Mouse (Mus musculus) spleen, postnatal 10 days (tissue): Measurements from ENCODE around the gene Cachd1.
A peak's percentile ranks its signal among the peaks of the same experiment; 100 is the strongest.

Source experiments
- DNase-seq, 2 experiments: peaks; one replicate each; pipeline ENCODE4 v3.0.0; 2021 to 2022; ENCODE audit warnings: low spot score in 2 of 2

Gene Cachd1

DNA sequence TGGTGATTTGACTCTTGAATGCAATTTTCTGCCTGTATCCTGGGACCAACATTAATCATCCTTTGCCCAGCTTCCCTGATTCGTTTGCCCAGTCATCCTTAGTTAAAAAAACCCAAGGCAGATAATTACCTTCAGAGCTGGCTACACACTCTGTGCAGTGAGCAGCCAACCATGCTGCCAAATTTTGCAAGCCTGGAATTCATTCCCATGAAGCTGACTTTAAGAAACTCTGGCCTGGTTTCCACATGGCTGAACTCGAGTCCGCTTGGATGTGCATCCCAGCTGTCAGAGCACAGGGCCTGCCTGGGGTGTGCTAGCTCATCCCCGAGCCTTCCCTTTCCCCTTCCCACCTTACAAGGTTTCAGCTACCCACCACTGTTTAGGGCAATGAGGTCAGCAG, 214.5 kb downstream of the Cachd1 start:
- DNase-seq: no peak

DNA sequence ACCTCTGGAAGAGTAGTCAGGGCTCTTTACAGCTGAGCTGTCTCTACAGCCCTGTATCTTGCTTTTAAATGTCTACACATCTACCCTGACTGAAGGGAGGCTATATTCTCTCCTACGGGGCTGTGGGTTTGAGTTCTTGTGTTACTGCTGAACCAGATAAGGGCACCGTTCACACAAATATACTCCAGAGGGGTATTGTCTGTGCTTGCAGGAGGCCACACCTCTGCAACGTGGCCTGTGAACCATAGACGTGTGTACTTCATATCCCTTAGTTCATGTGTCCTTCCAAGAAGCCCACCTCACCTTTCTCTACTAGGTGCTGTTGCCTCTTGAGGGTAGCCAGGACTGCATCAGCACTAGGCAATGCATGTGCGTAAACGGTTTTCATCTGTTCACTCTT, 215.6 kb downstream of the Cachd1 start:
- DNase-seq: no peak

DNA sequence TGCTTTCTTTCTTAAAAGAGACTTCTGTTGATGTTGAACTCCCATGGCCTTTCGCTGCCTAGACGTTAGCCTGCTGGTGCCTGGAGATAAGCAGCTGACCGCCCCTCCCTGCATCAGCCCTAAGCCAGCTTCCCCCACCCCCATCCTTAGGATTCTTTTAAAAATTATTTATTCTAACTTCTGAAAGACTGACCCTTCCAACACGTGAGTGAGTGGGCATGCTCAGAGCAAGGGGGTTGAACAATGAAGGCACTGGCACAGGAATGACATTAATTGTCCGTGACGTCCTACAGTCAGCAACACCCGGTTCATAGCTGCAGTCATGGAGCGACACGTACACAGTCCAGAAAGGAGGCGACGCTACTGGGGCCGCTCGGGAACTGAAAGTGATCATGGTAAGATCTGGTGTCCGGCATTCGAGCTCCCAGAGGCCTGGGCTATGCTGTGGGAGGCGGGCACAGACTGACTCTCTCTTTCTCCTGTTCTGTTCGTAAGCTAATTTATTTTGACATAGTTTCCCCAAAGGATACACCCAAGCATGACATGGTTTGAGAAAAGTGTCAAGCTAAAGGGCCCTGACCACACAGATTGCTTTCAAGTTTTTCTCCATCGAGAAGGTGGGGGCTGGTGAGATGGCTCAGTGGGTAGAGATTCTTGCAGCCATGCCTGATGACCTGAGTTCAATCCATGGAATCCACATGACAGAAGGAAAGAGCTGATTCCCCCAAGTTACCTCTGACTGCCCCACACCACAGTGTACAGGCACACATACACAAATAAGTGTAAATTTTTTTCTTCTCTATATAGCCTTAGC, 218.2 kb downstream of the Cachd1 start:
- DNase-seq: peak; percentile 47 to 66

DNA sequence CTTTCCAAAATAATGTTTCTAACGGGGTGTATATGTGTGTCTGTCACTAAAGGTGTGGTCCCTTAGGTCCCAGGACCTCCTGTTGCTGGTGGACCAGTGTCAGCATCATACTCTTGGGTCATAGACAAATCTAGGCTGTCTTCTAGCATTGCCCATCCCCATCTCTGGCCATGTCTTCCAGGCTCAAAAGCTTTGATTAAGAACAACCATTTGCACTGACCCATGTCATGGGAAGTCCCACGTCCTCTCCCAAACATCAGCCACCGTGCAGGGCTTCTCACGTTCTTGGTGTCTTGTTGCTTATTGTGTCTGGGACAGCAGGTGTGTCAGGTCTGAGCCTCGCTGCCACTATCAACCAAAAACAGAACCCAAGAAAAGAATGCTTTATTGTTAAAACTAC, 219.1 kb downstream of the Cachd1 start:
- DNase-seq: no peak

DNA sequence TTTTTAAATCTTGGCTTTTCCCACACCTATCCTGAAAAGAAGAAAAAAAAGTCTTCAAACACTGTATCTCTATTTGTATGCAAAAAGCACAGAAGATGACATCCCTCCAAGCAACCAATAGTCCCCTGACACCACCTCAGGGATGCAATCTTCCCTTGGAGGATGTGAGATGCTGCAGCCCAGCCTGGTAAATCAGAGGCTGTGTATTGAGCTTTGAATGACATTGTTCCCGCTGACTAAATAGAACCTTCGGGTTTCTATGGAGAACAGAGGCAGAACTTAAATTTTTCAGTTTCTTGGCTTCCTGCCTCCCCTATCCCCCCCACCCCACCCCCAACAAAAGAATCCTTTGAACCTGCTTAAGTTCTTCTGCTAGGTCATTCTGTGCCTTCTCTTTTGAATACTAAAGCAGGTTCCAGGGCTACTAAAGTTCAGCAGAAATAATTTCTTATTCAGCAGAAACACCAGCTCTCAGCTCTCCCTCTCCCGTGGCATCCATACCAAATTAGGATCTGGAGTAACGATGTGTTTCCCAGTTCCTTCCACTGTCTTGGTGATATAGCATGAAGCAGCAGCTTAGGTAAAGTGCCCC, 219.7 kb downstream of the Cachd1 start:
- no peak for DNase-seq

DNA sequence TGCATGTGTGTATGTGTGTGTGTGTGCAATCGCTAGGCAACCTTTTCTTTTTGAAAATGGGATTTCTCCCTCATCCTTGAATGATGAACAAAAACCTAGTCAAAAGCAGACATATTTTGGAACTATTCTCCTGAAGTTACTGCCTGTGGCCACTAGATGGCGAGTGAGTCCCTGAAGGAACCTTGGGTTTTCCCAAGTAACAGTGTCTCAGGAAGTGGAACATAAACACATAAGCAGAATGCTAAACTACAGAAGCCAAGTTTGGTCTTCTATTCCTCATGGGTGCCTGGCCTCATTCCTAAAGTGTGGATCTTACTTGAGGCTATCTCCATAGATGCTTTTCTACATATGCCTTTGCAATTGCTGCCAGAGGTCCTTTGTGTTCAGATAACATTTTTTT, 221.7 kb downstream of the Cachd1 start:
- peak in 1 of 2 experiments; percentile 57 for DNase-seq

DNA sequence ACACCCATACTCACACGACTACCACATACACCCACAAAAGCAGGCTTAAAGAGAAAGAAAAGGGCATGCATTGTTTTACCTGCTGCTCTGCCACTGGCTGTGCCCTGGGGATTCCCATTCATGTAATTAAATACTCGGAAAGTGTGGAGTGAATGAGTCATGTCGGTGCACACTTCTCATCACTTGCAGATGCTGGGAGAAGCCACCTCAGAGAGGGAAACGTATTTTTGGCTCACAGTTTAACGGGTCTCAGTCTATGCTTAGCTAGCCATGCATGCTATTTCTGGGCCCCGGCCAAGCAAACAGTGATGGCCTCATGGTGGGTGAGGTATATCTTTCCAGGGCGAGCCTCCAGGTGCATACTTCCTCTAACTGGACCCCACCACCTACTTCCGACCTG, 222.4 kb downstream of the Cachd1 start:
- no peak for DNase-seq

DNA sequence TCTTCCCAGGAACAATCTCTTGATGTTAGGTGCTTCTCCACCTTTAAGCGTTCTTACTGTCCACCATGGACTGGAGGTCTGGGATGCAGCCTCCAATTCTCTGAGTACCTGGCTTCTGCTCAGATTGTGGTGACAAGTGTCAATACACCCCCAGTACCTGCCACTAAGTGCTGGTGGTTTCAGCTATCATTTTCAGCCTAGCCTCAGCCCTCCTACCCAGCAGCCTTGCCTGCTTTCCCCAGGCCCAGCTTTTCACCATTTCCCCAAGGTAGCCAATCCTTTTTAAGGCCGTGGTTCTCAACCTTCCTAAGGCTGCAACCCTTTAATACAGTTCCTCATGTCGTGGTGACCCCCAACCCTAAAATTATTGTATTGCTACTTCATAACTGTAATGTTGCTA, 224.1 kb downstream of the Cachd1 start:
- DNase-seq: no peak

DNA sequence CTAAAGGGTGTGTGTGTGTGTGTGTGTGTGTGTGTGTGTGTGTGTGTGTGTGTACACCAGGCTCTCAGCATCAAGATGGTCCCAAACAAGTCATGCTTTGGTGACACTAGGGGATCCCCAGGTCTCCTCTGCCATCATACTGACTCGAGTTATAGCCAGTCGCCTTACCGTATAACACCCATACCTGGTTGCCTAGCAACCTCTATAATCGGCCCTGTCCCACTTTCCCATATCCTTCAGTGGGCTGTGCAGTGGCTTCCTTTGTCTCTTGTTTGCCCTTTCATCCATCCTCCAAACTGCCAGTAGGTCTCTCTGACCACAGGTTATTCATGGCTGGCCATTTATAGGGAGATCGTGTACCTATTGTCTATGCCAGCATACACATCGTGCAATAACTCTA, 224.6 kb downstream of the Cachd1 start:
- no peak for DNase-seq

DNA sequence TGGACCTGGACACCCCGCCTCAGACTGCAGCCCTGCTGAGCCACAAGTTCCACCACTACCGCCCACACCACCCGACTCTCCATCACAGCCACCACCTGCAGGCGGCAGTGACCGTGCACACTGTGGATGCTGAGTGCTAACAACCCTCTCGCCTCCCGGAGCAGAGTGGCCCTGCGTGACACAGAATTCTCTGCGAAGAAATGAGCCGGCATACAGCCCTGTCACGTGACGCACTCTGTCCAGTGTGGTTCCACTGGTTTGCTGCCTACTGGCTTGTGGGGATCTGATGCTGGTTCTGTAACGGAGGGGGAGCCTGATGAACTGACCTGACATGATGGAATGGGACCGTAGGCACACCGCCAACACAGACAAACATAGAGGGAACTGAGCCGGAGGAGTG, 226.5 kb downstream of the Cachd1 start:
- DNase-seq: no peak

DNA sequence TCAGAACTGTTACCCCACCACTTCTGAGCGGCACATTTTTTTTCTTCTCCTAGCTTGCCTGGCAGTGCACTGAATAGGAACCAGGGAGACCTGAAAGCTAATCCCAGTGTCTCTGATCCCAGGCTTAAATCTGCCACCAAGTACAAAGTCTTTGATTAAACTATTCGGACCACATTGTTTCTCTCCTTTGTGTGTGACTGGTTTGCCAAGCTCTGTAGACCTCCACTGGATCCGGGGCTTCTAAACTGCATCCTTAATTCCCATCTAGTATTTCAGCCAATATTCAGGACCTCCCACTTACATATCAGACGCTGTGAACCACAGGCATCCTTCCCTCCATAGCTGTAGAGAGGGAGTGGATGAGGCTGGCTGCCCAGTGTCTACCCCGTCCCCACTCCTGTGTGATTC, 231.9 kb downstream of the Cachd1 start:
- DNase-seq: no peak

DNA sequence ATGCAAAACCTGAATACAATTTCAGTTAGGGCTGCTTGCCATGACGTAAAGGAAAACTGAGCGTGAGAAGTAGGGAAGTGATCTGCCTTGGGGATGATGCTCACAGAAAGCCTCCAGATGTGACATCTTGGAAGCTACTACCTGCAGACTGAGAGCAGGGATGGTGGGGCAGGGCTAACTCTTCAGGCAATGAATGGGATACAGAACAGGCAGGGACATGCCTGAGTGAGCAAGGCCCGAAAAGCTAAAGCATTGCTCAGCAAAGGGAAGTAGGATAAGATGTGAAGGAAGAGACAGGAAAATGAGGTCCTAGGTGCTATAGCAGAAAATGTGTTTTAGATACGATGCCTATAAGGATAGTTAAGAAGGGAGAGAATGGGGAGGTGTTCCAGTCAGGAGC, 232.6 kb downstream of the Cachd1 start:
- DNase-seq: no peak

DNA sequence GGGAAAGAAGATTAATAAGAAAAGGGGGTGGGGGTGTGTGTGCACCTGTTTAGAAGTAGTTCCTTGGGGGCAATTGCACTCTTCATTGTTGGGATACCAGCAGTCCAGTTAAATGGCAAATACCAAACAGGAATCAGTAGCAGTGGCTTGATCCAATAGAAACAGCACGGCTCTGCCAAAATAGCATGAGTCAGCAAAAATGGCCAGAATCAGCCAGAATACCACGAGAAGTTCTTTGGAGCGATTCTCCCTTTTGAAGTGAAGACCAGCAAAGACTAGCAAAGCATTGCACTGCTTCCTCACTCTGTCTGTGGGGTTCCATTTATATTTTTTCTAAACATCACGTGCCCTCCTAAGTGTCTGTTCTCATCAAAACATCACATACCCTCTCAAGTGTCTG, 241.3 kb downstream of the Cachd1 start:
- DNase-seq: no peak

DNA sequence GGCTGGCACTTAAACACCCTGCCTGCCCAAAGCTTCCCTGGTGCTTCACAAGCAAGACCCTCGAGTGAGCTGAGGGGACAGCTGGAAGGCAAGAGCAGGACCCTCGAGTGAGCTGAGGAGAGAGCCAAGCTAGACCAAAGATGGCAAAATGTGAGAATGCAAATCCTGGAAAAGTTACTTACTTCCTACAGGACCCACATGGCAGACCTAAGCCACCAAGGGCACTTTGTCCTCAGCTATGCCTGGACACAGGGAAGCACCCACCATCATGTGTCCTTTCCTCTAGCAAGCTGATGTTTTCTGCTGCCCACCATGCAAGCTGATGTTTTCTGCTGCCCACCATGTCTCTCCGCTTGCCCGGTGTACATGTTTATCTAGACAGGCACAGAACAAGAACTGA, 244.1 kb downstream of the Cachd1 start, which contains the start of gene Gm10577:
Gene Gm10577, minus strand, starts transcription at position 101 of the 400 bp plus-strand sequence.
- DNase-seq: no peak

DNA sequence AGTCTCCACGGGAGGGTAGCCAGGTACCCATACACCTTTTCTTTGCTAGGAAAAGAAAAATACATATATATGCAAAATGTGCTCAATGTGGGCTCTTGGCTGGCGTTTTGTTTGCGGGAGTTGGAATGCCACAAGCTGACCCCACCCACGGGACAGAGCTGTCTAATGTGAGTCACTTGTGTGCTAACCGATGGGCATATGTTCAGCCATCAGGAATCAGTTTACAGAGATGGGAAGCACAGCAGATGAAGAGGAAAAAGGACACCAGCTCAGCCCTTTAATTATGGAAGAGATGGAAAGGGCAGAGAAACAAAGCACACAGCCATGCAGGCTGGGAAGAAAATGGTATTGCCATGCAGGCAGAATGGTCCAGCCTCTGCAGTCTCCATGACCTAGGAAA, 250.1 kb downstream of the Cachd1 start:
- no peak for DNase-seq

DNA sequence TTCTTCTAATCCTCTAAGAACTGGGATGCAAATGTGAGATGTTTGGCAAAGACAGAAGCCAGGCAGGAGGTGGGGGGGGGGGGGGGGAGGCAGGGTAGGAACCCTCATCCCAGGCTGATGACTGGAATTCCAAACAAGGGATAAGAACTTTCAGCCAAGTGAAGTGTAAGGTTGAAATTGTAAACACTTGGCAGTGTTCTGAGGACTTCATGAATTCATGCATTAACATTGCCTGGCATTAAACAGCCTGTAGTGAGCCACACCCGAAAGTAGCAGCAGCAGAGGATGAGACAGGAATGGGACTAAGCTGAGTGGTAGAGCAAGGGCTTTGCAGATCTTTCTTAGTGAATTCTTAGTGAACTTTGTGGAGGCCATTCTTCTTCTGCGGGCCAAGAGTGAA, 250.5 kb downstream of the Cachd1 start:
- no peak for DNase-seq

DNA sequence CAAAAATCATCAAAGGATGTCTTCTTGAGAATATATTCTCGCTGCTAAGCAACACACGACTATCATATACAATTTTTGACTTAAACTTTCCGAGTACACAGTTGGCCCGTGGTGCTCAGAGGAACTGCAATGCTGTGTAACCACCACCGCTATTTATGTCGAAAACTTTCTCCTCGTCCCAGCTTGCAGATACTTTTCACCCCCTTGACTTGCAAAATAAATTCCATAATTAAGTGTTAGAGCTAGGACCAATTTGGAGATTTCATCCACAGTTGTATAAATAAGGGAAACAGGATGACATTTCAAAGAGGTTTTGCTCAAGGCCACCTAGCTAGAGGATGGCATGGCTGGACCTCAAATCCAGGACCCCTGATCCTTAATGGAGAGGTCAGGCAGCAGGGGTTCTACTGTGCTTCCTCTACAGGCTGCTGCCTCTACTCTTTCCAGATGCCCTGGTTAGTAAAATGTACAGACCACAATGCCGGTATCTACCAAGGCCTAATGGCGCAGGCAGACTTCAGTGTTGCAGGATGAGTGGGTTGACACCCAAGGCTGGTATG, 251.5 kb downstream of the Cachd1 start:
- DNase-seq: no peak

DNA sequence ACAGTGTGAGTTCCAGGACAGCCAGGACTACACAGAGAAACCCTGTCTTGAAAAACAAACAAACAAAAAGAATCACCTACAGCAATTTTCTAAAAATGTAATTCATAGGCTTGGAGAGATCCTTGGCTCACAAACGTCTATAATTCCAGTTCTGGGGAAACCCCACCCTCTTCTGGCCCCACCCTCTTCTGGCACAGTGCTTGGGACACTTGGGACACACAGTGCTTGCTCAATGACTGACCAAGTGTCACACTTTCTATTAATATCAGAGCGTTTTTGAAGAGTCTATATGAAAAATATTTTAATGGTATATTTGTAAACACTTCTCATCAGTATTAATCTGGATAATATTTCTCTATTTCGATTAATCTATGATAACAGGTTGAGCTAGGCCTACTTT, 256.6 kb downstream of the Cachd1 start:
- no peak for DNase-seq

DNA sequence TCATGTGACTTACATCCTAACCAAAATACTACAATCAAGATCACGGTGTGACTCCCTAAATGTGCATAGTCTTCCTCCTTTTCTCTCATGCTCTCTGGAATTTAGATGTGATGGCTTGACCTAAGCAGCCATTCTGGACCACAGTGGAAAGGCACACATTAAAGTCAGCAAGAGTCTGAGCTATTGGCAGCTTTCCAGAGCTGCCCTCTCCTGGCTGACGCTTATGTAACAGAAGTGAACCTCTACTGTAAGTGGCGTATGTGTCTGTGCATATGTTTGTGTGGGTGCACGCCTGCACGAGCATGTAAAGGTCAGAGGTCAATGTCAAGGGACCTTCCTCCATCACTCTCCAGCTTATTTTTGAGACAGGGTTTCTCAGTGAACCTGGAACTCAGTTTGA, 258.7 kb downstream of the Cachd1 start:
- DNase-seq: no peak

DNA sequence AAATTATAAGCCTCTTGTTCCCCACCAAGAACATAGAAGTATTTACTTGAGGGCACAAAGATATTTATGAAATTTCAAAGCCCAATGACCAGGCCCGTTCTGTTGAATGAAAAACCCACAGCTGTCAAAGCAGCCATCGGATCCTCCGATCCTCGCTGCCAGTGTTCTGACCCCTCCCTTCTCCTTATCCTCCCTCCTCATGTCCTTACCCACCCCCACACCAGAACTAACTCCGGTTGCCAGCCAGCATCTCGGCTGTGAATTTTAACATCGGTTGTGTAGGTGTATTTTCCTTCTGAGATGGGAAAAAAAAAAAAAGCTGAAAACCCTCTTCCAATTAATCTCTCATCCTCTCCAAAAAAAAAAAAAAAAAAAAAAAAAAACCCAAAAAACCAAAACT, 260.7 kb downstream of the Cachd1 start:
- DNase-seq: no peak

DNA sequence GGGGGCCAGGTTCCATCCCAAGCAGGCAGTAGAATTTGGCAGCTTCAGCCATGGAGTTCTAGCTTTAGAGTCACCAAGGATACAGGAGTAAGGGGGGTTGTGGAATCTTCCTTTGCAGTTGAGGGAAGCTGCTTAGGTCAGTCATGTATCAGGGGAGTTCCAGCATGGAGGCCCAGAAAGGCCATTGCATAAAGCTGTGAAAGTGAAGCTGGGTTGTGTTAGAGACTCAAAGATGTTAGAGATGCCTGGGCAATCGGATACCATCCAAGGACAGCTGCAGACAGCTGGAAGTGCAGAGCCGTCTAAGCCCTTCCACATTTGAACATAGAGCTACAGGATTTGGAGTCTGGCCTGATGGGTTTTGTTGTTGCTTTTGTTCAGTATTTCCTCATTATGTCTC, 267.2 kb downstream of the Cachd1 start:
- no peak for DNase-seq

DNA sequence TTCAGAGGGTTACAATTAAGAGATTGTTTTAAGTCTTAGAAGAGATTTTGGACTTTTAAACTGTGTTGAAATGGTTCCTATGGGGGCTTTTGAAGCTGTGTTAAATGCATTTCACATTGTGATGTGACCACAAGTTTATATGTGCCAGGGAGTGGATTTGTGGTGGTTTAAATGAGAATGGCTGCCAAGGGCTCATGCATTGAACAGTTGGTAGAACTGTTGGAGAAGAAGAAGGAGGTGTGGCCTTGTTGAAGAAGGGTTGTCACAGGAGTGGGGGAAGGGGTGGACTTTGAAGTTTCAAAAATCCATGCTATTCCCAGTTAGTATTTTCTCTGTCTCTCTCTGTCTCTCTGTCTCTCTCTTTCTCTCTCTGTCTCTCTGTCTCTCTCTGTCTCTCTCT, 267.7 kb downstream of the Cachd1 start:
- no peak for DNase-seq

DNA sequence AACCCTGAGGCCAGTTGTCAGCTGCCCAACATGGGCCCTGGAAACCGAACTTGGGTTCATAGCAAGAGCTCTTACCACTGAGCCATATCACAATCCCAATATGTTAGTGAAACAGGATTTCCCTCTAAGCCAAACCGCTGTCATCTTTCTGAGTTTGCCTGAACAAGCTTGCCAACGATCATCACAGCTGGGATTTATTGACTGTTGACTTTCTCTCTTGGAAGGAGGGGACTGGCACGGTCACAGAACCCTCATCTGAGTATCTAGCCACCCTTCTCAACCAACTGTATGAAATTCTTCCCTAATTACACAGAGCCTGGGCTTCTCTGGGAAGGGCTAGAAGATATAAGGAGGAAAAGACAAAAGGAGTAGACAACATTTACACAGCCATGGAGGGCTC, 270.1 kb downstream of the Cachd1 start:
- DNase-seq: no peak
